Mouse (Mus musculus): ENCODE data around the gene Snca. TPM values are rescaled to one million over a fixed set of nuclear protein-coding genes. Genes with fewer than 3 reads are reported as not detected.
"Not testable (repeated sequence)": the region's sequence is repeated elsewhere in the genome, so short reads cannot be mapped to it uniquely, and the experiment has no call there.

The Snca gene
- polyA plus RNA-seq, 1 experiment from 2014 or later, result 38.6 TPM

- H3K27me3 ChIP-seq, result no peaks in the 10 kb centered on the region
- H3K27ac ChIP-seq (replicated peaks), result no peak overlapping the region
- H3K36me3 ChIP-seq, result no peaks in the 10 kb centered on the region
- no peak for ATAC-seq (ENCODE audit: low FRiP score, low read depth)
- no peak overlapping the region for H3K4me2 ChIP-seq (replicated peaks)
- no peaks in the 10 kb centered on the region for H3K4me1 ChIP-seq
- no peaks in the 10 kb centered on the region for H3K9me3 ChIP-seq
- WGBS, result 86% methylated on average over 2 of the region's 2 CpGs
- no peak overlapping the region for H3K9ac ChIP-seq (replicated peaks)
- no peak overlapping the region for H3K4me3 ChIP-seq
Measured at GRCm38 (mm10) chr6:60698072-60698471, 131.6 kb downstream of the Snca start.

- not testable (repeated sequence) for H3K27ac ChIP-seq (replicated peaks); H3K27me3 ChIP-seq; H3K4me3 ChIP-seq; H3K4me2 ChIP-seq (replicated peaks); H3K36me3 ChIP-seq; H3K9me3 ChIP-seq; H3K9ac ChIP-seq (replicated peaks); H3K4me1 ChIP-seq; ATAC-seq (ENCODE audit: low FRiP score, low read depth)
- 91% methylated on average over 4 of the region's 4 CpGs for WGBS
Measured at GRCm38 (mm10) chr6:60687048-60687447, 142.6 kb downstream of the Snca start.

GRCm38 (mm10) chr6:60682233-60682632 is 147.4 kb downstream of the Snca start:
- Histone ChIP-seq H3K4me3 (no peak overlapping the region), H3K4me2 (replicated peaks) (no peak overlapping the region), H3K36me3 (no peaks in the 10 kb centered on the region), H3K9me3 (no peaks in the 10 kb centered on the region), H3K4me1 (no peaks in the 10 kb centered on the region), H3K27me3 (no peaks in the 10 kb centered on the region), H3K9ac (replicated peaks) (no peak overlapping the region), H3K27ac (replicated peaks) (no peak overlapping the region)
- no peak for ATAC-seq (ENCODE audit: low FRiP score, low read depth)
- 56% methylated on average over 4 of the region's 4 CpGs for WGBS

Other genes starting within 250 kb of the Snca start
- 5.1 and 5.9 TPM in 2 replicates for gene Mmrn1, start 95.1 kb upstream of the Snca start, polyA plus RNA-seq (2016; fragmentation: Nextera tagmentation; extraction: Ambion mirVana)